Mouse (Mus musculus) urinary bladder, postnatal 36 days (tissue): ENCODE measurements around the gene Sh3gl1.
A peak's percentile ranks its signal among the peaks of the same experiment; 100 is the strongest.

Source experiments
- DNase-seq, 2 experiments: peaks; one replicate each; pipeline ENCODE4 v3.0.0; 2022; ENCODE audit warnings: low spot score in 2 of 2, mixed read lengths in 1 of 2

The Sh3gl1 gene

GRCm38 (mm10) chr17:56040030-56040856 lies 3.8 kb upstream of the Sh3gl1 start, which contains the start of gene Chaf1a:
Gene Chaf1a, plus strand, starts transcription at chr17:56040439.
- peak; percentile 91 to 97 for DNase-seq

- no peak for DNase-seq
Observed at GRCm38 (mm10) chr17:56039345-56039744, 2.9 kb upstream of the Sh3gl1 start.

GRCm38 (mm10) chr17:56038583-56039261 lies 2.3 kb upstream of the Sh3gl1 start:
- DNase-seq: no peak

GRCm38 (mm10) chr17:56036901-56037287 lies 459 bp upstream of the Sh3gl1 start:
- DNase-seq: no peak

GRCm38 (mm10) chr17:56035216-56035615 lies 1.2 kb downstream of the Sh3gl1 start:
- no peak for DNase-seq

GRCm38 (mm10) chr17:56034726-56035100 lies 1.7 kb downstream of the Sh3gl1 start:
- no peak for DNase-seq

- DNase-seq: no peak
Observed at GRCm38 (mm10) chr17:56034040-56034725, 2.3 kb downstream of the Sh3gl1 start.

GRCm38 (mm10) chr17:56032831-56033230 lies 3.6 kb downstream of the Sh3gl1 start:
- DNase-seq: no peak

GRCm38 (mm10) chr17:56032127-56032733 lies 4.2 kb downstream of the Sh3gl1 start:
- DNase-seq: no peak

GRCm38 (mm10) chr17:56031431-56031830 lies 5.0 kb downstream of the Sh3gl1 start:
- no peak for DNase-seq

- DNase-seq: no peak
Observed at GRCm38 (mm10) chr17:56030919-56031318, 5.5 kb downstream of the Sh3gl1 start.

- no peak for DNase-seq
Observed at GRCm38 (mm10) chr17:56030238-56030870, 6.1 kb downstream of the Sh3gl1 start.

GRCm38 (mm10) chr17:56027801-56028441 lies 8.5 kb downstream of the Sh3gl1 start:
- DNase-seq: no peak

- no peak for DNase-seq
Observed at GRCm38 (mm10) chr17:56026881-56027280, 9.6 kb downstream of the Sh3gl1 start.

- no peak for DNase-seq
Observed at GRCm38 (mm10) chr17:56026303-56026702, 10.1 kb downstream of the Sh3gl1 start.

GRCm38 (mm10) chr17:56024931-56025330 lies 11.5 kb downstream of the Sh3gl1 start:
- no peak for DNase-seq

- no peak for DNase-seq
Observed at GRCm38 (mm10) chr17:56024476-56024875, 12.0 kb downstream of the Sh3gl1 start.

- no peak for DNase-seq
Observed at GRCm38 (mm10) chr17:56023386-56023785, 13.0 kb downstream of the Sh3gl1 start.

GRCm38 (mm10) chr17:56022989-56023290 lies 13.5 kb downstream of the Sh3gl1 start:
- no peak for DNase-seq

GRCm38 (mm10) chr17:56022131-56022988 lies 14.1 kb downstream of the Sh3gl1 start:
- DNase-seq: no peak
